Mouse (Mus musculus) forebrain, embryonic 15.5 days (tissue): Measurements from ENCODE around the gene Mnt. TPM values are rescaled to one million over a fixed set of nuclear protein-coding genes. Genes with fewer than 3 reads are reported as not detected.

Experiments
- ATAC-seq: fragments of 200-750 bp; cut with Nextera tagmentation; replicated peaks from 2 replicates; pipeline ENCODE4 v1.8.0; 2017; ENCODE audit warnings: mild to moderate bottlenecking, moderate TSS enrichment, moderate library complexity
- H3K27ac ChIP-seq: fragments of 300-500 bp; sonication (generic); replicated peaks from 2 replicates; pipeline ENCODE4 v1.5.1; 2015; ENCODE audit warnings: mild to moderate bottlenecking, inconsistent platforms
- H3K27me3 ChIP-seq: fragments of 300-500 bp; sonication (generic); 2 replicates; pipeline ENCODE4 v1.6.1; 2015; ENCODE audit warnings: inconsistent platforms
- H3K36me3 ChIP-seq: fragments of 300-500 bp; sonication (generic); 2 replicates; pipeline ENCODE4 v1.6.1; 2015; ENCODE audit warnings: mild to moderate bottlenecking, inconsistent platforms
- H3K4me1 ChIP-seq: fragments of 300-500 bp; sonication (generic); 2 replicates; pipeline ENCODE4 v1.6.1; 2015; ENCODE audit warnings: inconsistent platforms
- H3K4me2 ChIP-seq: fragments of 300-500 bp; sonication (generic); replicated peaks from 2 replicates; pipeline ENCODE4 v1.6.1; 2015; ENCODE audit warnings: mild to moderate bottlenecking, inconsistent platforms
- H3K4me3 ChIP-seq: fragments of 300-500 bp; sonication (generic); 2 replicates; pipeline ENCODE4 v1.5.1; 2015; ENCODE audit warnings: mild to moderate bottlenecking, inconsistent platforms
- H3K9ac ChIP-seq: fragments of 300-500 bp; sonication (generic); replicated peaks from 2 replicates; pipeline ENCODE4 v1.6.1; 2015; ENCODE audit warnings: mild to moderate bottlenecking, inconsistent platforms
- H3K9me3 ChIP-seq: fragments of 300-500 bp; sonication (generic); 2 replicates; pipeline ENCODE4 v1.6.1; 2016; ENCODE audit warnings: inconsistent platforms
- WGBS: fragments of 180-500 bp; shearing (Covaris S2); methylation state at CpG from one replicate; pipeline ENCODE4 v1.1.7; 2015; ENCODE audit warnings: mixed read lengths; 5-methylcytosine and 5-hydroxymethylcytosine counted together
- polyA plus RNA-seq: library from polyadenylated mRNA; unstranded; fragments of >200 nt; fragmentation: Nextera tagmentation; extraction: Ambion mirVana; gene quantifications from 2 replicates; pipeline ENCODE4 v1.2.1, GENCODE M21; 2015

The Mnt gene
- polyA plus RNA-seq, 1 experiment from 2014 or later, result 10.0 TPM

- no peak overlapping the region for H3K4me2 ChIP-seq
- no peaks in the 10 kb centered on the region for H3K9me3 ChIP-seq
- no peak overlapping the region for H3K4me3 ChIP-seq
- H3K9ac ChIP-seq, result no peak overlapping the region
- no peak for ATAC-seq
- peaks cover 39% of the 10 kb centered on the region for H3K36me3 ChIP-seq
- H3K4me1 ChIP-seq, result peaks cover 29% of the 10 kb centered on the region
- H3K27me3 ChIP-seq, result no peaks in the 10 kb centered on the region
- no peak overlapping the region for H3K27ac ChIP-seq
- 92% methylated on average over 8 of the region's 8 CpGs for WGBS
Measured at GRCm38 (mm10) chr11:74840739-74841138, 10.0 kb downstream of the Mnt start.

- 79% methylated on average over 9 of the region's 9 CpGs for WGBS
- H3K4me3 ChIP-seq, result no peak overlapping the region
- H3K27me3 ChIP-seq, result no peaks in the 10 kb centered on the region
- no peaks in the 10 kb centered on the region for H3K9me3 ChIP-seq
- no peak overlapping the region for H3K9ac ChIP-seq
- ATAC-seq, result no peak
- H3K36me3 ChIP-seq, result peaks cover 42% of the 10 kb centered on the region
- H3K27ac ChIP-seq, result no peak overlapping the region
- H3K4me2 ChIP-seq, result no peak overlapping the region
- H3K4me1 ChIP-seq, result peaks cover 25% of the 10 kb centered on the region
Measured at GRCm38 (mm10) chr11:74841366-74841765, 10.6 kb downstream of the Mnt start.

- H3K27ac ChIP-seq, result no peak overlapping the region
- ATAC-seq, result no peak
- H3K4me2 ChIP-seq, result no peak overlapping the region
- WGBS, result 87% methylated on average over 13 of the region's 13 CpGs
- H3K36me3 ChIP-seq, result peaks cover 39% of the 10 kb centered on the region
- H3K9me3 ChIP-seq, result no peaks in the 10 kb centered on the region
- no peak overlapping the region for H3K9ac ChIP-seq
- H3K4me3 ChIP-seq, result no peak overlapping the region
- peaks cover 19% of the 10 kb centered on the region for H3K4me1 ChIP-seq
- H3K27me3 ChIP-seq, result no peaks in the 10 kb centered on the region
Measured at GRCm38 (mm10) chr11:74842045-74842444, 11.3 kb downstream of the Mnt start.

- H3K9me3 ChIP-seq, result no peaks in the 10 kb centered on the region
- H3K9ac ChIP-seq, result no peak overlapping the region
- ATAC-seq, result no peak
- H3K4me1 ChIP-seq, result peaks cover 11% of the 10 kb centered on the region
- 93% methylated on average over 21 of the region's 22 CpGs for WGBS
- H3K27ac ChIP-seq, result no peak overlapping the region
- no peak overlapping the region for H3K4me3 ChIP-seq
- H3K4me2 ChIP-seq, result no peak overlapping the region
- H3K27me3 ChIP-seq, result no peaks in the 10 kb centered on the region
- peaks cover 39% of the 10 kb centered on the region for H3K36me3 ChIP-seq
Measured at GRCm38 (mm10) chr11:74842656-74843434, 12.1 kb downstream of the Mnt start.

- Histone ChIP-seq H3K36me3 (peaks cover 39% of the 10 kb centered on the region), H3K4me3 (no peak overlapping the region), H3K4me2 (no peak overlapping the region), H3K27me3 (no peaks in the 10 kb centered on the region), H3K27ac (no peak overlapping the region), H3K9me3 (no peaks in the 10 kb centered on the region), H3K4me1 (peaks cover 9% of the 10 kb centered on the region), H3K9ac (no peak overlapping the region)
- no peak for ATAC-seq
- WGBS, result 83% methylated on average over 2 of the region's 2 CpGs
Measured at GRCm38 (mm10) chr11:74843435-74843714, 12.7 kb downstream of the Mnt start.

- 62% methylated on average over 5 of the region's 5 CpGs for WGBS
- no peak overlapping the region for H3K27ac ChIP-seq
- no peak overlapping the region for H3K9ac ChIP-seq
- H3K4me3 ChIP-seq, result no peak overlapping the region
- H3K9me3 ChIP-seq, result no peaks in the 10 kb centered on the region
- H3K4me1 ChIP-seq, result peaks cover 8% of the 10 kb centered on the region
- no peaks in the 10 kb centered on the region for H3K27me3 ChIP-seq
- peaks cover 39% of the 10 kb centered on the region for H3K36me3 ChIP-seq
- H3K4me2 ChIP-seq, result no peak overlapping the region
- ATAC-seq, result no peak
Measured at GRCm38 (mm10) chr11:74843761-74844160, 13.0 kb downstream of the Mnt start.

- H3K36me3 ChIP-seq, result peaks cover 39% of the 10 kb centered on the region
- no peak for ATAC-seq
- no peak overlapping the region for H3K4me3 ChIP-seq
- H3K27me3 ChIP-seq, result no peaks in the 10 kb centered on the region
- no peak overlapping the region for H3K27ac ChIP-seq
- no peak overlapping the region for H3K4me2 ChIP-seq
- no peaks in the 10 kb centered on the region for H3K4me1 ChIP-seq
- WGBS, result 69% methylated on average over 3 of the region's 3 CpGs
- H3K9me3 ChIP-seq, result no peaks in the 10 kb centered on the region
- no peak overlapping the region for H3K9ac ChIP-seq
Measured at GRCm38 (mm10) chr11:74845784-74846183, 15.1 kb downstream of the Mnt start.

- H3K27me3 ChIP-seq, result no peaks in the 10 kb centered on the region
- no peak overlapping the region for H3K4me2 ChIP-seq
- H3K27ac ChIP-seq, result no peak overlapping the region
- ATAC-seq, result peak; percentile 54
- H3K9me3 ChIP-seq, result no peaks in the 10 kb centered on the region
- WGBS, result 4% methylated on average over 13 of the region's 13 CpGs
- no peak overlapping the region for H3K4me3 ChIP-seq
- H3K4me1 ChIP-seq, result no peaks in the 10 kb centered on the region
- peaks cover 31% of the 10 kb centered on the region for H3K36me3 ChIP-seq
- no peak overlapping the region for H3K9ac ChIP-seq
Measured at GRCm38 (mm10) chr11:74847919-74848521, 17.3 kb downstream of the Mnt start.

- Histone ChIP-seq H3K36me3 (peaks cover 14% of the 10 kb centered on the region; the same call in 1 of the 2 replicates), H3K4me3 (no peak overlapping the region), H3K4me2 (no peak overlapping the region), H3K27me3 (no peaks in the 10 kb centered on the region), H3K27ac (no peak overlapping the region), H3K9me3 (no peaks in the 10 kb centered on the region), H3K4me1 (no peaks in the 10 kb centered on the region), H3K9ac (no peak overlapping the region)
- 88% methylated on average over 14 of the region's 14 CpGs for WGBS
- no peak for ATAC-seq
Measured at GRCm38 (mm10) chr11:74850998-74851661, 20.4 kb downstream of the Mnt start.

GRCm38 (mm10) chr11:74857756-74858155, 27.0 kb downstream of the Mnt start:
- Histone ChIP-seq H3K36me3 (peaks cover 20% of the 10 kb centered on the region; the same call in 1 of the 2 replicates), H3K27me3 (no peaks in the 10 kb centered on the region), H3K9me3 (no peaks in the 10 kb centered on the region), H3K4me1 (no peaks in the 10 kb centered on the region), H3K4me2 (no peak overlapping the region), H3K27ac (no peak overlapping the region), H3K4me3 (no peak overlapping the region), H3K9ac (no peak overlapping the region)
- 89% methylated on average over 9 of the region's 9 CpGs for WGBS
- ATAC-seq, result no peak

- H3K27ac ChIP-seq, result no peak overlapping the region
- ATAC-seq, result no peak
- no peaks in the 10 kb centered on the region for H3K27me3 ChIP-seq
- H3K4me2 ChIP-seq, result no peak overlapping the region
- no peaks in the 10 kb centered on the region for H3K9me3 ChIP-seq
- H3K4me1 ChIP-seq, result peaks cover 8% of the 10 kb centered on the region; the same call in 1 of the 2 replicates
- peaks cover 13% of the 10 kb centered on the region for H3K36me3 ChIP-seq
- no peak overlapping the region for H3K9ac ChIP-seq
- no peak overlapping the region for H3K4me3 ChIP-seq
- 84% methylated on average over 5 of the region's 5 CpGs for WGBS
Measured at GRCm38 (mm10) chr11:74862129-74862528, 31.4 kb downstream of the Mnt start.

GRCm38 (mm10) chr11:74863471-74863870, 32.8 kb downstream of the Mnt start:
- Histone ChIP-seq H3K9ac (no peak overlapping the region), H3K27me3 (no peaks in the 10 kb centered on the region), H3K36me3 (peaks cover 9% of the 10 kb centered on the region), H3K9me3 (no peaks in the 10 kb centered on the region), H3K4me2 (no peak overlapping the region), H3K4me1 (peaks cover 10% of the 10 kb centered on the region; the same call in 1 of the 2 replicates), H3K4me3 (no peak overlapping the region), H3K27ac (no peak overlapping the region)
- WGBS, result 27% methylated on average over 11 of the region's 11 CpGs
- no peak for ATAC-seq
